Mouse (Mus musculus): ENCODE data around the gene Ttc33.
"Not testable (repeated sequence)": the region's sequence is repeated elsewhere in the genome, so short reads cannot be mapped to it uniquely, and the experiment has no call there.

Ttc33 gene

GRCm38 (mm10) chr15:5186293-5186675 lies 959 bp downstream of the Ttc33 start:
- no peak for DNase-seq

- DNase-seq, result no peak
Observed at GRCm38 (mm10) chr15:5187116-5187515, 1.8 kb downstream of the Ttc33 start.

- no peak for DNase-seq
Observed at GRCm38 (mm10) chr15:5188029-5188428, 2.7 kb downstream of the Ttc33 start.

GRCm38 (mm10) chr15:5189504-5190093 lies 4.3 kb downstream of the Ttc33 start:
- DNase-seq, result peak; percentile 31 to 57

- DNase-seq, result peak in 1 of 2 experiments; percentile 32
Observed at GRCm38 (mm10) chr15:5193833-5194232, 8.5 kb downstream of the Ttc33 start.

- no peak for DNase-seq
Observed at GRCm38 (mm10) chr15:5194446-5194845, 9.1 kb downstream of the Ttc33 start.

- DNase-seq, result peak; percentile 22 to 43
Observed at GRCm38 (mm10) chr15:5194931-5195330, 9.6 kb downstream of the Ttc33 start.

- peak; percentile 59 to 60 for DNase-seq
Observed at GRCm38 (mm10) chr15:5195987-5196514, 10.7 kb downstream of the Ttc33 start.

GRCm38 (mm10) chr15:5196691-5197090 lies 11.4 kb downstream of the Ttc33 start:
- no peak for DNase-seq

- DNase-seq, result no peak
Observed at GRCm38 (mm10) chr15:5205222-5205621, 19.9 kb downstream of the Ttc33 start.

GRCm38 (mm10) chr15:5209116-5209515 lies 23.8 kb downstream of the Ttc33 start:
- DNase-seq, result no peak

GRCm38 (mm10) chr15:5220491-5220890 lies 35.2 kb downstream of the Ttc33 start:
- DNase-seq, result no peak

GRCm38 (mm10) chr15:5230746-5231145 lies 45.4 kb downstream of the Ttc33 start:
- DNase-seq, result not testable (repeated sequence)

GRCm38 (mm10) chr15:5234659-5235058 lies 49.3 kb downstream of the Ttc33 start:
- DNase-seq, result no peak

- peak; percentile 58 to 64 for DNase-seq
Observed at GRCm38 (mm10) chr15:5235527-5235926, 50.2 kb downstream of the Ttc33 start.

- peak; percentile 81 to 93 for DNase-seq
Observed at GRCm38 (mm10) chr15:5236538-5236937, 51.2 kb downstream of the Ttc33 start.

- peak in 1 of 2 experiments; percentile 21 for DNase-seq
Observed at GRCm38 (mm10) chr15:5237012-5237660, 51.8 kb downstream of the Ttc33 start.

GRCm38 (mm10) chr15:5238073-5238472 lies 52.7 kb downstream of the Ttc33 start:
- no peak for DNase-seq

GRCm38 (mm10) chr15:5238553-5238952 lies 53.2 kb downstream of the Ttc33 start:
- DNase-seq, result no peak

- no peak for DNase-seq
Observed at GRCm38 (mm10) chr15:5239361-5239760, 54.0 kb downstream of the Ttc33 start.

GRCm38 (mm10) chr15:5239901-5240300 lies 54.6 kb downstream of the Ttc33 start:
- DNase-seq, result no peak

GRCm38 (mm10) chr15:5240360-5240759 lies 55.0 kb downstream of the Ttc33 start:
- no peak for DNase-seq

- DNase-seq, result peak; percentile 49
Observed at GRCm38 (mm10) chr15:5241304-5242201, 56.2 kb downstream of the Ttc33 start.
